Mouse (Mus musculus): Measurements from ENCODE around the gene Olfr1373. TPM values are rescaled to one million over a fixed set of nuclear protein-coding genes. Genes with fewer than 3 reads are reported as not detected.

Gene Olfr1373
- polyA plus RNA-seq, 1 experiment from 2014 or later: not detected

- 86% methylated on average over 4 of the region's 4 CpGs for WGBS
- H3K36me3 ChIP-seq: no peaks in the 10 kb centered on the region; the same call in 1 of the 2 replicates
- H3K4me1 ChIP-seq: peaks cover 30% of the 10 kb centered on the region
- no peaks in the 10 kb centered on the region for H3K9me3 ChIP-seq
- ATAC-seq (ENCODE audit: low FRiP score, low read depth): no peak
- H3K9ac ChIP-seq: no peak overlapping the region
- H3K4me2 ChIP-seq (replicated peaks): no peak overlapping the region
- no peaks in the 10 kb centered on the region for H3K27me3 ChIP-seq
- no peak overlapping the region for H3K27ac ChIP-seq
- no peak overlapping the region for H3K4me3 ChIP-seq
These were observed 42.4 kb downstream of the Olfr1373 start for GRCm38 (mm10) chr11:52102977-52103376.

- peak overlapping the region; percentile 88 for H3K4me2 ChIP-seq (replicated peaks)
- 5% methylated on average over 7 of the region's 7 CpGs for WGBS
- H3K27ac ChIP-seq: peak overlapping the region; percentile 98; the same call in 1 of the 2 replicates
- no peaks in the 10 kb centered on the region for H3K9me3 ChIP-seq
- peak overlapping the region; percentile 99 for H3K9ac ChIP-seq
- ATAC-seq (ENCODE audit: low FRiP score, low read depth): no peak
- H3K4me1 ChIP-seq: peaks cover 32% of the 10 kb centered on the region
- H3K27me3 ChIP-seq: no peaks in the 10 kb centered on the region
- no peaks in the 10 kb centered on the region for H3K36me3 ChIP-seq
- peak overlapping the region; percentile 73 for H3K4me3 ChIP-seq
These were observed 45.5 kb downstream of the Olfr1373 start for GRCm38 (mm10) chr11:52099771-52100219.

- peaks cover 29% of the 10 kb centered on the region for H3K4me1 ChIP-seq
- no peaks in the 10 kb centered on the region for H3K9me3 ChIP-seq
- peak overlapping the region; percentile 88 for H3K4me2 ChIP-seq (replicated peaks)
- peak overlapping the region; percentile 98 for H3K27ac ChIP-seq
- peak overlapping the region; percentile 73 for H3K4me3 ChIP-seq
- no peaks in the 10 kb centered on the region for H3K27me3 ChIP-seq
- H3K9ac ChIP-seq: peak overlapping the region; percentile 99
- 1% methylated on average over 72 of the region's 72 CpGs for WGBS
- ATAC-seq (ENCODE audit: low FRiP score, low read depth): peak; percentile 85
- no peaks in the 10 kb centered on the region for H3K36me3 ChIP-seq
These were observed 46.1 kb downstream of the Olfr1373 start for GRCm38 (mm10) chr11:52099031-52099761.

- peak within 1 kb of the TSS; percentile 99 for H3K9ac ChIP-seq
- H3K4me2 ChIP-seq (replicated peaks): peak within 1 kb of the TSS; percentile 88
- peak within 1 kb of the TSS; percentile 98 for H3K27ac ChIP-seq
- ATAC-seq (ENCODE audit: low FRiP score, low read depth): peak; percentile 97
- WGBS: under 1% methylated on average over 43 of the region's 53 CpGs
- H3K4me3 ChIP-seq: peak within 1 kb of the TSS; percentile 73
- H3K4me1 ChIP-seq: peaks cover 29% of the 10 kb centered on the region
- no peaks in the 10 kb centered on the region for H3K27me3 ChIP-seq
- no peaks in the 10 kb centered on the region for H3K36me3 ChIP-seq
- no peaks in the 10 kb centered on the region for H3K9me3 ChIP-seq
These were observed 46.9 kb downstream of the Olfr1373 start, which contains the start of gene Ppp2ca for GRCm38 (mm10) chr11:52098398-52098946. Gene Ppp2ca (plus strand): TSS chr11:52098681.

DNA sequence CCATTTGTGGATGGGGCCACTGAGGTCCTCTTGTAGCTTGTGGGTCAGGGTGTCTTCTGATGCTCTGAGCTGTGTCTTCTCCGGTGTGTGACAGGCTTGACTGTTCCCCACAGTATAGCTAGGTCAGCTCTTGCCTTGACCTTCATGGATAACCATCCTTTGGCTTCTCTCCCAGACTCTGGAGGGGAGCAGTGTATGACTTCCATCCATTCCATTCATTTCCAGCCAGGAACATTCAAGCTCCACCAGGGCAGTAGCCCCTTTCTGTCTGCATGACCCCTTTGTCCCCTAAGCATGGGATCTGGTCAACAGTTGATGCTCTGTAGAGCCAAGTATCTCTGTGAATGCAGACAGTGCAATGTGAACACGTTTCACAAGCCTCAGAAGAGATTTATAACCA lies 47.7 kb downstream of the Olfr1373 start:
- no peaks in the 10 kb centered on the region for H3K36me3 ChIP-seq
- peak overlapping the region; percentile 82 for H3K4me2 ChIP-seq (replicated peaks)
- H3K9me3 ChIP-seq: no peaks in the 10 kb centered on the region
- WGBS: 78% methylated on average over 2 of the region's 2 CpGs
- H3K4me3 ChIP-seq: peak overlapping the region; percentile 73
- ATAC-seq (ENCODE audit: low FRiP score, low read depth): no peak
- H3K4me1 ChIP-seq: peaks cover 29% of the 10 kb centered on the region
- no peak overlapping the region for H3K27ac ChIP-seq
- H3K27me3 ChIP-seq: no peaks in the 10 kb centered on the region
- H3K9ac ChIP-seq: peak overlapping the region; percentile 69; the same call in 1 of the 2 replicates

DNA sequence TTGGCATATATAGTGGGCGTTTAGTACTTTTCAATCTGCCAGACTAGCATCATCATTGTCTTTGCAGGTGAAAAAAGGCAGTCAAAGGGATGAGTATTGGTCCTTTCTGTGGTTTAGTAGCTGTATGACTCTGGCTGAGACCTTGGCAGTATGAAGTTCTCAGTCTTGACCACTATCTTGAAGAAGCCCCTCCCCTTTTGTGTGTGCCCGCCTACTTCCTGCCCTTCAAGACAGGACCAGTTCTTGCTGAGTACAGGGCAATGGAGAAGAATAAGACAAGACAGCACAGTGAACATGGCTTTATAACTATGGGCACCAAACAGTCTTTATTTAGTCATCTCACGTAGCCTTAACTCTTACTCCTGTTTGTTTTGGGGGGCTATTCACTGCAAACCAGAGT lies 48.3 kb downstream of the Olfr1373 start:
- Histone ChIP-seq H3K4me3 (no peak overlapping the region), H3K27ac (no peak overlapping the region), H3K36me3 (no peaks in the 10 kb centered on the region), H3K27me3 (no peaks in the 10 kb centered on the region), H3K4me2 (replicated peaks) (no peak overlapping the region), H3K4me1 (peaks cover 27% of the 10 kb centered on the region), H3K9ac (no peak overlapping the region), H3K9me3 (no peaks in the 10 kb centered on the region)
- 75% methylated on average over 3 of the region's 3 CpGs for WGBS
- no peak for ATAC-seq (ENCODE audit: low FRiP score, low read depth)

Small RNA genes within 50 kb of the gene (microRNA-seq; reads per million reads assigned to microRNA genes)
- gene Gm24157 (not detected), gene Mir3061 (8.5 reads per million, percentile 25 among the genes with 10 or more reads in this experiment)

Other genes starting within 250 kb of the Olfr1373 start
- gene Cdkn2aipnl, start 177.9 kb downstream of the Olfr1373 start, polyA plus RNA-seq (2015; fragmentation: Nextera tagmentation; extraction: Ambion mirVana): 101 and 109 TPM in 2 replicates
- 252 and 263 TPM in 2 replicates for gene Ube2b, start 144.8 kb downstream of the Olfr1373 start, polyA plus RNA-seq (2015; fragmentation: Nextera tagmentation; extraction: Ambion mirVana)
- 12.7 and 13.4 TPM in 2 replicates for gene Cdkl3, start 141.3 kb downstream of the Olfr1373 start, polyA plus RNA-seq (2015; fragmentation: Nextera tagmentation; extraction: Ambion mirVana)
- gene Ppp2ca, start 46.8 kb downstream of the Olfr1373 start, polyA plus RNA-seq (2015; fragmentation: Nextera tagmentation; extraction: Ambion mirVana): 78.4 and 81.1 TPM in 2 replicates
- not detected in 2 replicates for gene Olfr1371, start 68.5 kb upstream of the Olfr1373 start, polyA plus RNA-seq (2015; fragmentation: Nextera tagmentation; extraction: Ambion mirVana)
- gene Skp1a, start 86.5 kb upstream of the Olfr1373 start, polyA plus RNA-seq (2015; fragmentation: Nextera tagmentation; extraction: Ambion mirVana): 926 and 931 TPM in 2 replicates
- 8.0 and 8.5 TPM in 2 replicates for gene Tcf7, start 137.5 kb upstream of the Olfr1373 start, polyA plus RNA-seq (2015; fragmentation: Nextera tagmentation; extraction: Ambion mirVana)
- gene Vdac1, start 215.3 kb upstream of the Olfr1373 start, polyA plus RNA-seq (2015; fragmentation: Nextera tagmentation; extraction: Ambion mirVana): 240 and 244 TPM in 2 replicates